ENCODE assay signal across 11 mouse cellular contexts in the genomic region with DNA sequence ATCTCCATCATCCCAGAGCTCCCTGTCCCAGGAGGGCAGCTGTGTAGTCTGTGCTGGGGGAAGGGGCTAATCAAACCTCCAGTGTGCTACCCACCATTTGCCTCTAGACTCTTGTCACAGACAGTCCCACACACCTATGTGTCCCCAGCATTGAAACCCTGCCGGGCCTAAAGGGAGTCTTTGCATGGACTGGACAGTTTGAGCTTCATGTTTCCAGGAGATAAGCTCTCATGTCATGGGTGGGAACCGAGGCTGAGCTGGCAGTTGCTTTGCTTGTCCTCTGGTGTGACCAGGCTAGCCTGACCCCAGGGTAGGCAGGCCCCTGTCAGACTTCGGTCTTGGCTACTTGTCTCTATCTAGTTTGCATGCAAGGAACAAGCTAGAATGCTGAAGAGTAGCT.
A peak's percentile ranks its signal among the peaks of the same experiment; 100 is the strongest.
DNase-seq lines count a peak whose midpoint lies in the region; ATAC-seq and TF ChIP-seq lines count a peak whose summit lies in the region.
"Had no signal": no experiment of that assay in that cellular context is flagged by ENCODE, and none has a peak within 500 bp of the region (broad histone marks: within the 10 kb centered on the region; RNA-seq: fewer than 3 reads in every experiment).

No protein-coding gene starts in this region.

- H3K27ac ChIP-seq in layer of hippocampus, adult 2 months = peak overlapping the region; percentile 25; the same call in 1 of the 2 replicates
- peak overlapping the region; percentile 5; the same call in 1 of the 2 replicates for H3K27ac ChIP-seq in hindbrain, postnatal 0 days
- H3K27ac ChIP-seq in spleen, adult 2 months (ENCODE audit: insufficient read depth, low read length) = peak overlapping the region; percentile 63

- no peaks in the 10 kb centered on the region for H3K27me3 ChIP-seq in hindbrain, postnatal 0 days (ENCODE audit: insufficient read depth, low read length)
- H3K27me3 ChIP-seq in spleen, adult 2 months (ENCODE audit: control insufficient read depth, insufficient read depth, low read length) = no peaks in the 10 kb centered on the region

- H3K4me3 ChIP-seq in layer of hippocampus, adult 2 months = no peak overlapping the region
- H3K4me3 ChIP-seq in hindbrain, postnatal 0 days (ENCODE audit: low read length) = no peak overlapping the region
- H3K4me3 ChIP-seq in spleen, adult 2 months (ENCODE audit: extremely low read depth, insufficient read depth, insufficient read length) = no peak overlapping the region

- 51% methylated on average over 3 of the region's 3 CpGs for WGBS in hindbrain, postnatal 0 days
- WGBS in spleen, adult 2 months = 53% methylated on average over 3 of the region's 3 CpGs

- H3K9ac ChIP-seq in hindbrain, postnatal 0 days (replicated peaks; ENCODE audit: low read length) = no peak overlapping the region

- H3K4me2 ChIP-seq in hindbrain, postnatal 0 days (ENCODE audit: low read depth, low read length) = no peak overlapping the region

- H3K9me3 ChIP-seq in hindbrain, postnatal 0 days (ENCODE audit: low read length) = no peaks in the 10 kb centered on the region

- no peak for DNase-seq in layer of hippocampus, adult 2 months (ENCODE audit: low spot score in 2 of 2)
- no peak for DNase-seq in layer of hippocampus, adult 18-20 months (ENCODE audit: low spot score in 2 of 2)
- peak; percentile 74 for DNase-seq in c-Kit-positive CD71-positive TER-119-positive erythroid progenitor cells, embryonic 14.5 days (ENCODE audit: low spot score)
- no peak for DNase-seq in hindbrain, postnatal 0 days (ENCODE audit: low spot score)
- DNase-seq in spleen, adult 2 months (ENCODE audit: low read depth in 1 of 2, low spot score in 2 of 2) = no peak
- DNase-seq in cerebellum, adult 9-11 months = no peak
- DNase-seq in Muller cell, postnatal 12 days (ENCODE audit: inconsistent ontology term) = no peak
- no peak for DNase-seq in thymus, postnatal 36 days
- DNase-seq: cerebellum, adult 11-12 months; gastrocnemius, postnatal 36 days; layer of hippocampus, adult 9-11 months had no signal

- TF ChIP-seq POLR2A in spleen, adult 2 months (IDR thresholded peaks at IDR 0.05; ENCODE audit: low read depth, low read length) = no peak

- peaks cover 26% of the 10 kb centered on the region for H3K4me1 ChIP-seq in hindbrain, postnatal 0 days (ENCODE audit: insufficient read depth, low read length)
- H3K4me1 ChIP-seq in spleen, adult 2 months (ENCODE audit: control insufficient read depth, insufficient read depth, insufficient read length) = peaks cover 8% of the 10 kb centered on the region; the same call in 1 of the 2 replicates

- no peak for TF ChIP-seq CTCF in layer of hippocampus, adult 2 months (conservative IDR thresholded peaks at IDR 0.05)
- no peak for TF ChIP-seq CTCF in hindbrain, postnatal 0 days (IDR thresholded peaks at IDR 0.05; ENCODE audit: low read depth)
- no peak for TF ChIP-seq CTCF in spleen, adult 2 months (IDR thresholded peaks at IDR 0.05; ENCODE audit: extremely low read depth, insufficient read depth, insufficient read length, insufficient replicate concordance)

- no peak for ATAC-seq in hindbrain, postnatal 0 days

- peaks cover 11% of the 10 kb centered on the region; the same call in 1 of the 2 replicates for H3K36me3 ChIP-seq in hindbrain, postnatal 0 days (ENCODE audit: insufficient read depth, low read length)
- H3K36me3 ChIP-seq in spleen, adult 2 months (ENCODE audit: control insufficient read depth, insufficient read depth, low read length) = no peaks in the 10 kb centered on the region

Comparison
In these comparisons a context has a peak if more than half of its experiments do, and no peak if none do; other contexts are left out.
1. H3K27ac ChIP-seq: peak in every context shown above with its lines; median percentile 63 in spleen, adult 2 months; 25 in layer of hippocampus, adult 2 months; 5 in hindbrain, postnatal 0 days.